Mouse (Mus musculus): Measurements from ENCODE around the gene Hist1h1d. TPM values are rescaled to one million over a fixed set of nuclear protein-coding genes. Genes with fewer than 3 reads are reported as not detected.
A peak's percentile ranks its signal among the peaks of the same experiment; 100 is the strongest.
"Not testable (repeated sequence)": the region's sequence is repeated elsewhere in the genome, so short reads cannot be mapped to it uniquely, and the experiment has no call there.

Hist1h1d gene
- total and polyA plus RNA-seq, 3 experiments = 0.24 to 115 TPM; not detected in 1

DNA sequence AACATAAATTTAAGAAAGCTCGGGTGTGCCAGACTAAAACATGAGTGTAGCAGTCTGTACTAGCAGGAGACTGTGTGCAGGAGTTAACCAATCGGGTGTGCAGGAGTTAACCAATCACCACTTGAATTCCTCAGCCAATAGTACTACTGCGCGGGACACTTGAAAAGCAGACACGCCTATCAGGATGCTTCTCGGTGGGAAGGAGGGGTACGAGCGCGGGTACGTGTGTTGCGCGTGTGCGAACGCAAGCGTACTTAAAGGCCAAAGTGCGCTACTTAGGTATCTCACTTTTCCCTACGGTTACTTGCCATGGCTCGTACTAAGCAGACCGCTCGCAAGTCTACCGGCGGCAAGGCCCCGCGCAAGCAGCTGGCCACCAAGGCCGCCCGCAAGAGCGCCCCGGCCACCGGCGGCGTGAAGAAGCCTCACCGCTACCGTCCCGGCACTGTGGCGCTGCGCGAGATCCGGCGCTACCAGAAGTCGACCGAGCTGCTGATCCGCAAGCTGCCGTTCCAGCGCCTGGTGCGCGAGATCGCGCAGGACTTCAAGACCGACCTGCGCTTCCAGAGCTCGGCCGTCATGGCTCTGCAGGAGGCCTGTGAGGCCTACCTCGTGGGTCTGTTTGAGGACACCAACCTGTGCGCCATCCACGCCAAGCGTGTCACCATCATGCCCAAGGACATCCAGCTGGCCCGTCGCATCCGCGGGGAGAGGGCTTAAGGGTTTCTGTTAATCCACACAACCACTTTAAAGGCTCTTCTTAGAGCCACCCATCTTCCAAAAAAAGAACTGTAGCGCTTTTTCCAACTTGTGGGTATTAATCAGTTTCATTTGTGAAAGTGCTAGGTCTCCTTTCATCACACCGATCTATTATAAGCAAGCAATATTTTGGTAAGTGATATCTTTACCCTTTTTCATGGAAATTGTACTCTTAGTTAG is 17.7 kb upstream of the Hist1h1d start, which contains the start of gene Hist1h3g:
Gene Hist1h3g, plus strand, starts transcription at position 286 of the 939 bp plus-strand sequence.
- not testable (repeated sequence) for H3K4me1 ChIP-seq (ENCODE audit: control insufficient read depth in 1 of 2, insufficient read depth in 2 of 2, low read length in 2 of 2); H3K27me3 ChIP-seq (ENCODE audit: control insufficient read depth in 1 of 2, insufficient read depth in 2 of 2, low read length in 2 of 2); H3K79me2 ChIP-seq (ENCODE audit: control insufficient read depth, insufficient read depth, low read length, poor library complexity); H3K9me3 ChIP-seq (replicated peaks; ENCODE audit: insufficient read depth, low read length)
- TF ChIP-seq UBTF (IDR thresholded peaks at IDR 0.05; ENCODE audit: borderline replicate concordance, insufficient read depth, low read depth, low read length) (peak; percentile 88; the same call in 1 of the 2 replicates), TBP (IDR thresholded peaks at IDR 0.05; ENCODE audit: low read depth, low read length) (peak; percentile 99), POLR2AphosphoS5 (IDR thresholded peaks at IDR 0.05; ENCODE audit: borderline replicate concordance, low read depth, low read length) (peak; percentile 94), POLR2A (IDR thresholded peaks at IDR 0.05; ENCODE audit: control insufficient read depth in 1 of 2, insufficient read depth in 1 of 2, low read depth in 1 of 2, low read length in 2 of 2, poor library complexity in 1 of 2) (peak; percentile 98)
- DNase-seq (ENCODE audit: low read depth, low spot score) = peak; percentile 99
- Histone ChIP-seq H3K27ac (ENCODE audit: control insufficient read depth, low read depth, low read length) (peak within 1 kb of the TSS; percentile 95), H3K9ac (ENCODE audit: control insufficient read depth, low read depth, low read length, poor library complexity, severe bottlenecking) (peak within 1 kb of the TSS; percentile 95), H3K4me3 (ENCODE audit: control insufficient read depth in 1 of 2, insufficient read depth in 1 of 2, low read depth in 2 of 2, low read length in 2 of 2) (peak within 1 kb of the TSS; percentile 35 to 67), H3K36me3 (ENCODE audit: control insufficient read depth in 1 of 2, insufficient read depth in 2 of 2, low read length in 2 of 2) (peaks cover 0 to 28% of the 10 kb centered on the region in 2 experiments; a peak in 2 of 4 replicates)

DNA sequence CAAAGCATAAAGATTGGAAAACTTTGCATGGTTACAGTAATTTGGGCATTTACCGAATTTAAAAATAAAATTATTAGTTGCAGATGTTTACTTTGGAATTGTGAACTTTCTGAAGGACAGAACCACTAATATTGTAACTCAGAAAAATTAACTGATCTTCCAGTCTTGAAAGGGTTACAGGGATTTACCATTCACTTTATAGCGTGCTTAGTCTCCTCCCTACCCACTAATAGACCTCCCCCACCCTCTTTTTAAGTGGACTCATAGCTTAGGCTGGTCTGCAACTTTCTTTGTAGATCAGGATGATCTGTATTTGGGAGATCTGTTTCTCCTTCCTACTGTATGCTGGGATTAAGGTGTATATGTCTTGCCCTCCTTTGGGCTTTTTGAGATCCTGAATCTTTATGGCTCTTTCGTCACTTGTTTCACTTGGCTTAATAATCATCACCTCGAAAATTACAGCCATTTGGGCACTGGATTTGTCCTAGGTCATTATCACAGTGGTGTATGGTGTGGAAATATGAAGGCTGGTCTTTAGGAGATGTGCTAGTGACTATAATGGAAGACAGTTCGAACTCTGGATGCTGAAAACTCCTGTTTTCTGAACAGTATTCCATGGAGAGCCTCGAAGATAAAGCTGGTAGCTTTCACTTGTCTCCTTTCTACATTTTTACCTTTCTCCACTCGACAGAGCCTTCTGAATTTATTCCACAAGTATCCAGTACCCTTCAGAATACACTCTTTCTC is 16.8 kb upstream of the Hist1h1d start:
- peak in 1 of 2 experiments; percentile 40; a peak in 1 of 4 replicates for TF ChIP-seq POLR2A (IDR thresholded peaks at IDR 0.05; ENCODE audit: control insufficient read depth in 1 of 2, insufficient read depth in 1 of 2, low read depth in 1 of 2, low read length in 2 of 2, poor library complexity in 1 of 2)
- TF ChIP-seq ZMIZ1 (IDR thresholded peaks at IDR 0.05; ENCODE audit: low read depth, low read length) = no peak
- TF ChIP-seq POLR2AphosphoS5 (IDR thresholded peaks at IDR 0.05; ENCODE audit: borderline replicate concordance, low read depth, low read length) = peak; percentile 8; the same call in 1 of the 2 replicates
- Histone ChIP-seq H3K36me3 (ENCODE audit: control insufficient read depth in 1 of 2, insufficient read depth in 2 of 2, low read length in 2 of 2) (peaks cover 0 to 33% of the 10 kb centered on the region in 2 experiments; a peak in 2 of 4 replicates), H3K79me2 (ENCODE audit: control insufficient read depth, insufficient read depth, low read length, poor library complexity) (peaks cover 4% of the 10 kb centered on the region; the same call in 1 of the 2 replicates), H3K4me1 (ENCODE audit: control insufficient read depth in 1 of 2, insufficient read depth in 2 of 2, low read length in 2 of 2) (peaks cover 2 to 4% of the 10 kb centered on the region in 2 experiments; a peak in 3 of 4 replicates), H3K27me3 (ENCODE audit: control insufficient read depth in 1 of 2, insufficient read depth in 2 of 2, low read length in 2 of 2) (no peaks in the 10 kb centered on the region), H3K4me3 (ENCODE audit: control insufficient read depth in 1 of 2, insufficient read depth in 1 of 2, low read depth in 2 of 2, low read length in 2 of 2) (peak overlapping the region; percentile 10 to 56), H3K9ac (ENCODE audit: control insufficient read depth, low read depth, low read length, poor library complexity, severe bottlenecking) (peak overlapping the region; percentile 75), H3K27ac (ENCODE audit: control insufficient read depth, low read depth, low read length) (peak overlapping the region; percentile 94), H3K9me3 (replicated peaks; ENCODE audit: insufficient read depth, low read length) (no peaks in the 10 kb centered on the region)
- DNase-seq (ENCODE audit: low read depth, low spot score) = peak; percentile 84

DNA sequence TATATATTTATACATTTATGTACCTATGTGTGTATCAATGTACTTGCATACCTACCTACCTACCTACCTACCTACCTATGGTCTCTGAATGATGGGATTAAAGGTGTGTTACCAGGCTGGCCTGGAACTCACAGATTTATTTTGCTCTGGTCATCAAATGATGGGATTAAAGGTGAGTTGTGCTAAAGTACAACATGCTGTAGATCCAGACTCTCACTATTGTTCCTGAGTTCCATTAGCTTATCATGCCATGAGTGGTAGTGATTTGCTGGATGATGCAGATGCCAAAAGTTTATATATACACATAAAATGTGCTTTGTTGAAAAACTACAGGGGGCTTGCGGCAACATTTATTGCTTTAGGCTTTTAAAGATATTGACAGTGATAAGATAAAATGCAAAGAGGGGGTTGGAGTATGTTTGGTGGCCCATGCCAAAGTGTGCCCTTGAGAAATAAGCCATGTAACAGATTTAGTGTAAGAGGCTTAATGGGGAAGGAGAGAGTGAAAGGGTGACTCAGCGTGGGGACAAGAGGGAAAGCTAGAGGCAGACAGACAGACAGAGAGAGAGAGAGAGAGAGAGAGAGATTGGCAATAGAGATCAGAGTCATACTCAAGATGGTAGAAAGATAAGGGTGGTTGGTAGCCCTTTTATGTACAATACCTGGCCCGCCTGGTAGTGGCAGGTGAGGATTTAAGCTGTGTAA is 15.9 kb upstream of the Hist1h1d start:
- Histone ChIP-seq H3K27ac (ENCODE audit: control insufficient read depth, low read depth, low read length) (no peak overlapping the region; the same call in 1 of the 2 replicates), H3K9me3 (replicated peaks; ENCODE audit: insufficient read depth, low read length) (no peaks in the 10 kb centered on the region), H3K9ac (ENCODE audit: control insufficient read depth, low read depth, low read length, poor library complexity, severe bottlenecking) (peak overlapping the region; percentile 16), H3K4me1 (ENCODE audit: control insufficient read depth in 1 of 2, insufficient read depth in 2 of 2, low read length in 2 of 2) (peaks cover 2 to 4% of the 10 kb centered on the region in 2 experiments; a peak in 3 of 4 replicates), H3K4me3 (ENCODE audit: control insufficient read depth in 1 of 2, insufficient read depth in 1 of 2, low read depth in 2 of 2, low read length in 2 of 2) (no peak overlapping the region), H3K27me3 (ENCODE audit: control insufficient read depth in 1 of 2, insufficient read depth in 2 of 2, low read length in 2 of 2) (no peaks in the 10 kb centered on the region), H3K36me3 (ENCODE audit: control insufficient read depth in 1 of 2, insufficient read depth in 2 of 2, low read length in 2 of 2) (peaks cover 0 to 30% of the 10 kb centered on the region in 2 experiments; a peak in 2 of 4 replicates), H3K79me2 (ENCODE audit: control insufficient read depth, insufficient read depth, low read length, poor library complexity) (peaks cover 4% of the 10 kb centered on the region; the same call in 1 of the 2 replicates)
- TF ChIP-seq GATA1 (IDR thresholded peaks at IDR 0.05; ENCODE audit: low read depth, low read length) (no peak), SMC3 (IDR thresholded peaks at IDR 0.05; ENCODE audit: low read depth, low read length) (no peak), JUND (IDR thresholded peaks at IDR 0.05; ENCODE audit: low read depth, low read length) (no peak)
- peak; percentile 61 for DNase-seq (ENCODE audit: low read depth, low spot score)
